Mouse (Mus musculus) embryo, embryonic 10 days (tissue): ENCODE data around the gene Vmn1r60.
"Not testable (repeated sequence)": the region's sequence is repeated elsewhere in the genome, so short reads cannot be mapped to it uniquely, and the experiment has no call there.

Experiments used
- DNase-seq: peaks from one replicate; pipeline ENCODE4 v3.0.0-alpha.2; 2015; ENCODE audit warnings: low spot score

The Vmn1r60 gene

DNA sequence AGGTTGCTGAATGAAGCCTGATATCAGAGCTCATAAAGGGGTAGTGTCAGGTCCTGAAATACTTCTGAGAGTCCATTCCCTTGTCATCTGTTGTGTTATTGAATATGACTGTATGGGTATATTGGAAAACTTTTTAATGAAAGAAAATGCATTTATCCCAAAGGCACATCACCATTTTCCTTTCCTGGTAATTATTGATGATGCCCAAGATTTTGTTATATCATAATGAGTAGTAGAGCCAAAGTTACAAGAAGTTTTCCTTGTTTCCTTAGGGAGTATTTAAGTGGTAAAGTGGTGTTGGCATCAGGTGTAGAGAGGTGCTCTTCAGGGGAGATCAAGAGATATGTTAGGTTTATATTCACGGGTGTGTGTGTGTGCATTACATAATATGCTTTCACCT, at the start of gene Vmn1r60:
Gene Vmn1r60 (minus strand): TSS at position 101 of the 400 bp plus-strand sequence.
- DNase-seq: not testable (repeated sequence)

- not testable (repeated sequence) for DNase-seq
Measured at GRCm38 (mm10) chr7:5540770-5541436, 6.2 kb downstream of the Vmn1r60 start.

GRCm38 (mm10) chr7:5493856-5494255, 53.3 kb downstream of the Vmn1r60 start, which contains the start of gene Vmn2r28:
Gene Vmn2r28, minus strand, starts transcription at chr7:5493956.
- not testable (repeated sequence) for DNase-seq
